Mouse (Mus musculus) liver, adult 2 months (tissue): ENCODE measurements at regions not wholly inside any gene's neighbourhood (a gene's known extent, or its start where the extent isn't known, plus 50 kb on each side); places are given as distances from the start of the nearest gene placed in this dataset.

Experiments
- DNase-seq: peaks from one replicate; pipeline ENCODE4 v3.0.0-alpha.2; 2011; ENCODE audit warnings: low read depth, low spot score; ENCODE audit errors: extremely low read depth
- H3K27ac ChIP-seq: fragments of 200-500 bp; replicated peaks from 2 replicates; pipeline ENCODE4 v1.5.1; 2012; ENCODE audit warnings: low read depth, mild to moderate bottlenecking, control low read depth, inconsistent platforms, low read length; ENCODE audit not compliant: insufficient read depth
- H3K27me3 ChIP-seq: fragments of 200-500 bp; 2 replicates; pipeline ENCODE4 v1.6.1; 2012; ENCODE audit warnings: mild to moderate bottlenecking, moderate library complexity, low read length, inconsistent platforms; ENCODE audit not compliant: control insufficient read depth, insufficient read depth
- H3K36me3 ChIP-seq: fragments of 200-500 bp; 2 replicates; pipeline ENCODE4 v1.6.1; 2012; ENCODE audit warnings: low read length, inconsistent platforms; ENCODE audit not compliant: control insufficient read depth, insufficient read depth
- H3K4me1 ChIP-seq: fragments of 200-500 bp; 2 replicates; pipeline ENCODE4 v1.6.1; 2011; ENCODE audit warnings: low read length; ENCODE audit not compliant: control insufficient read depth, insufficient read depth
- H3K4me3 ChIP-seq: fragments of 200-500 bp; 2 replicates; pipeline ENCODE4 v1.5.1; 2011; ENCODE audit warnings: low read depth, mild to moderate bottlenecking, control low read depth, low read length, moderate library complexity; ENCODE audit not compliant: insufficient read depth
- H3K79me2 ChIP-seq: fragments of 200-500 bp; 2 replicates; pipeline ENCODE4 v1.6.1; 2012; ENCODE audit warnings: inconsistent platforms, mild to moderate bottlenecking, low read length, moderate library complexity; ENCODE audit not compliant: control insufficient read depth, insufficient read depth
- H3K9ac ChIP-seq: fragments of 200-500 bp; 2 replicates; pipeline ENCODE4 v1.6.1; 2012; ENCODE audit warnings: low read depth, mild to moderate bottlenecking, control low read depth, inconsistent platforms, low read length
- CTCF ChIP-seq: fragments of 200-500 bp; IDR thresholded peaks from 2 replicates; pipeline ENCODE4 v1.5.1; 2011; ENCODE audit warnings: low read depth, low read length, control low read depth
- POLR2A ChIP-seq: fragments of 200-500 bp; IDR thresholded peaks from 2 replicates; pipeline ENCODE4 v1.6.1; 2011; ENCODE audit warnings: low read length, control low read depth; ENCODE audit not compliant: insufficient read depth; ENCODE audit errors: extremely low read depth
- WGBS: fragments of 180-500 bp; shearing (Covaris S2); methylation state at CpG from one replicate; pipeline ENCODE4 v1.1.7; 2018; 5-methylcytosine and 5-hydroxymethylcytosine counted together

GRCm38 (mm10) chr14:76873684-76874083 lies 162.9 kb upstream of the Ccdc122 start:
- Histone ChIP-seq H3K4me3 (no peak overlapping the region), H3K9ac (no peak overlapping the region), H3K36me3 (no peaks in the 10 kb centered on the region), H3K27ac (no peak overlapping the region), H3K27me3 (no peaks in the 10 kb centered on the region), H3K79me2 (no peaks in the 10 kb centered on the region), H3K4me1 (peaks cover 28% of the 10 kb centered on the region)
- TF ChIP-seq POLR2A (no peak), CTCF (no peak)
- WGBS = 85% methylated on average over 5 of the region's 5 CpGs
- DNase-seq = no peak

GRCm38 (mm10) chr14:76872976-76873375 lies 163.6 kb upstream of the Ccdc122 start:
- Histone ChIP-seq H3K9ac (no peak overlapping the region), H3K36me3 (no peaks in the 10 kb centered on the region), H3K4me3 (no peak overlapping the region), H3K4me1 (peaks cover 28% of the 10 kb centered on the region), H3K27ac (no peak overlapping the region), H3K27me3 (no peaks in the 10 kb centered on the region), H3K79me2 (no peaks in the 10 kb centered on the region)
- 54% methylated on average over 6 of the region's 6 CpGs for WGBS
- TF ChIP-seq POLR2A = no peak
- TF ChIP-seq CTCF = no peak
- DNase-seq = peak; percentile 65

GRCm38 (mm10) chr14:76872510-76872909 lies 164.1 kb upstream of the Ccdc122 start:
- Histone ChIP-seq H3K4me1 (peaks cover 27% of the 10 kb centered on the region), H3K27me3 (no peaks in the 10 kb centered on the region), H3K36me3 (no peaks in the 10 kb centered on the region), H3K4me3 (no peak overlapping the region), H3K27ac (no peak overlapping the region), H3K9ac (no peak overlapping the region), H3K79me2 (no peaks in the 10 kb centered on the region)
- no peak for DNase-seq
- TF ChIP-seq POLR2A (no peak), CTCF (no peak)
- 94% methylated on average over 7 of the region's 7 CpGs for WGBS

- no peaks in the 10 kb centered on the region for H3K4me1 ChIP-seq
- DNase-seq = no peak
- H3K4me3 ChIP-seq = no peak overlapping the region
- no peak overlapping the region for H3K27ac ChIP-seq
- H3K9ac ChIP-seq = no peak overlapping the region
- no peaks in the 10 kb centered on the region for H3K27me3 ChIP-seq
- WGBS = 98% methylated on average over 3 of the region's 3 CpGs
- no peak for TF ChIP-seq POLR2A
- no peak for TF ChIP-seq CTCF
- H3K79me2 ChIP-seq = no peaks in the 10 kb centered on the region
- H3K36me3 ChIP-seq = no peaks in the 10 kb centered on the region
Measured at GRCm38 (mm10) chr14:76868831-76869230, 167.7 kb upstream of the Ccdc122 start.

GRCm38 (mm10) chr14:76868131-76868530 lies 168.4 kb upstream of the Ccdc122 start:
- Histone ChIP-seq H3K4me1 (no peaks in the 10 kb centered on the region), H3K36me3 (no peaks in the 10 kb centered on the region), H3K27me3 (no peaks in the 10 kb centered on the region), H3K9ac (no peak overlapping the region), H3K27ac (no peak overlapping the region), H3K79me2 (no peaks in the 10 kb centered on the region), H3K4me3 (no peak overlapping the region)
- WGBS = 92% methylated on average over 5 of the region's 5 CpGs
- no peak for TF ChIP-seq CTCF
- DNase-seq = no peak

GRCm38 (mm10) chr14:76864664-76865063 lies 171.9 kb upstream of the Ccdc122 start:
- DNase-seq = no peak
- TF ChIP-seq POLR2A (no peak), CTCF (no peak)
- whole genome bisulfite sequencing = 92% methylated on average over 4 of the region's 4 CpGs

More at GRCm38 (mm10) chr14:76864664-76865063, 171.9 kb upstream of the Ccdc122 start:
- Histone ChIP-seq H3K27ac (no peak overlapping the region), H3K9ac (no peak overlapping the region), H3K27me3 (no peaks in the 10 kb centered on the region), H3K4me3 (no peak overlapping the region), H3K4me1 (no peaks in the 10 kb centered on the region), H3K79me2 (no peaks in the 10 kb centered on the region), H3K36me3 (no peaks in the 10 kb centered on the region)
